Mouse (Mus musculus) left cerebral cortex, adult 9 months (tissue): ENCODE results near the gene Tefm.
A peak's percentile ranks its signal among the peaks of the same experiment; 100 is the strongest.
"Not testable (repeated sequence)": the region's sequence is repeated elsewhere in the genome, so short reads cannot be mapped to it uniquely, and the experiment has no call there.

ENCODE experiments used
- DNase-seq, 2 experiments: peaks; one replicate each; pipeline ENCODE4 v3.0.0; 2022; ENCODE audit warnings: low spot score in 2 of 2

The Tefm gene

GRCm38 (mm10) chr11:80156841-80157240, 14.9 kb upstream of the Tefm start:
- DNase-seq = no peak

GRCm38 (mm10) chr11:80155961-80156360, 14.0 kb upstream of the Tefm start:
- no peak for DNase-seq

- no peak for DNase-seq
These were observed 13.6 kb upstream of the Tefm start for GRCm38 (mm10) chr11:80155541-80155940.

- no peak for DNase-seq
These were observed 12.5 kb upstream of the Tefm start for GRCm38 (mm10) chr11:80154501-80154900.

GRCm38 (mm10) chr11:80153857-80154495, 12.0 kb upstream of the Tefm start, which contains the start of gene Adap2:
Gene Adap2 (plus strand): TSS chr11:80154105.
- DNase-seq = peak; percentile 39 to 75

- DNase-seq = no peak
These were observed 10.4 kb upstream of the Tefm start for GRCm38 (mm10) chr11:80152376-80152775.

GRCm38 (mm10) chr11:80151541-80151940, 9.6 kb upstream of the Tefm start:
- no peak for DNase-seq

GRCm38 (mm10) chr11:80150566-80150965, 8.6 kb upstream of the Tefm start:
- no peak for DNase-seq

- DNase-seq = no peak
These were observed 7.5 kb upstream of the Tefm start for GRCm38 (mm10) chr11:80149412-80150023.

- DNase-seq = not testable (repeated sequence)
These were observed 7.0 kb upstream of the Tefm start for GRCm38 (mm10) chr11:80148974-80149373.

- no peak for DNase-seq
These were observed 6.3 kb upstream of the Tefm start for GRCm38 (mm10) chr11:80148313-80148712.

- no peak for DNase-seq
These were observed 5.8 kb upstream of the Tefm start for GRCm38 (mm10) chr11:80147748-80148147.

- no peak for DNase-seq
These were observed 3.9 kb upstream of the Tefm start for GRCm38 (mm10) chr11:80145787-80146275.

- no peak for DNase-seq
These were observed 897 bp upstream of the Tefm start for GRCm38 (mm10) chr11:80142872-80143271.

- no peak for DNase-seq
These were observed 4.2 kb downstream of the Tefm start for GRCm38 (mm10) chr11:80137773-80138172.

GRCm38 (mm10) chr11:80136786-80137185, 5.2 kb downstream of the Tefm start:
- no peak for DNase-seq

GRCm38 (mm10) chr11:80135954-80136683, 5.9 kb downstream of the Tefm start:
- DNase-seq = no peak

- no peak for DNase-seq
These were observed 7.2 kb downstream of the Tefm start for GRCm38 (mm10) chr11:80134744-80135143.

- no peak for DNase-seq
These were observed 9.9 kb downstream of the Tefm start for GRCm38 (mm10) chr11:80132050-80132449.

- DNase-seq = no peak
These were observed 25.6 kb downstream of the Tefm start for GRCm38 (mm10) chr11:80116411-80116810.

- no peak for DNase-seq
These were observed 37.6 kb downstream of the Tefm start for GRCm38 (mm10) chr11:80104407-80104806.

GRCm38 (mm10) chr11:80101298-80101697, 40.7 kb downstream of the Tefm start:
- DNase-seq = no peak
